Mouse (Mus musculus) megakaryocyte, adult 5-6 weeks (primary cell): Measurements from ENCODE around the gene Chst7. TPM values are rescaled to one million over a fixed set of nuclear protein-coding genes. Genes with fewer than 3 reads are reported as not detected.

Experiments used
- ATAC-seq: 2 replicates; pipeline ENCODE4 v1.8.0; 2016; ENCODE audit warnings: mild to moderate bottlenecking, inconsistent platforms; ENCODE audit not compliant: poor library complexity, severe bottlenecking
- total RNA-seq, 2 experiments: library from RNA; stranded (forward) in 1 of 2; stranded (reverse) in 1 of 2; fragments of 153-499, 151-499 nt in 1 of 2; fragments of 221-1000, 200-1000 nt in 1 of 2; gene quantifications; 2 replicates each; pipeline versions ENCODE4 v1.2.3 to v1.2.4; 2015 to 2017

Gene Chst7
- total RNA-seq (2015), result not detected in 2 replicates
- not detected in 2 replicates for total RNA-seq (2017)

GRCm38 (mm10) chrX:20059381-20059971 lies at the start of gene Chst7:
Gene Chst7 (plus strand): TSS chrX:20059560.
- peak; percentile 97 for ATAC-seq

DNA sequence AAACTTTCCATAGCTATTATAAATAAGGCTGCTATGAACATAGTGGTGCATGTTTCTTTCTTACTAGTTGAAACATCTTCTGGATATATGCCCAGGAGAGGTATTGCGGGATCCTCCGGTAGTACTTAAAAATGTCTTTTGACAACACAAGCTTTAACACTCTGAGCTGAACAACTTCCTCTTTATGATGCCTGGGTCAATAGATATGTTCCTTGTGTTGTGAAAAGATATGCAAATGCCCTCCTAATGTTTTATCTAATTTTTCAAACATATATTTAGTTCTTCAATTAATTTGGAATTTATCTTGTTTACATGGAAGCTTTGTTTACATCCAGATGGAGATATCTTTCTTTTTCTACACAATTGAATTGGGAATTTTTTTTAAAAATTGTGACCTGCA lies 47.1 kb upstream of the Chst7 start:
- no peak for ATAC-seq

DNA sequence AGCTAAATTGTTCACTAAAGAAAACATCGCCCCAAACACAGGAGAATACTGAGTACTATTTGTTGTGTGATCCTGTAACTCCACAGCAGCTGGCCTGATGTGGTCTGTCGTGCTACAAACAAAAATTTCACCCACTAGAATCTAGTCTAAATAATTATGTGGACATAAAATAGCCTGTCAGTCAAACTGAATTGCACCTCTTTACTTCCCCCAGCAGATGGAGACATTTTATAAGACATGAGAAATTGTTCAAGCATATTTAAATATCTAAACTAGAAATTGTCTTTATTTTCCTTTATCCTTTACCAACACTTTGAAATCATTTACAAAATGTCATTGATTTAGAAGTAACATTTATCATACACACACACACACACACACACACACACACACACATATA lies 38.4 kb upstream of the Chst7 start:
- ATAC-seq, result no peak

- ATAC-seq, result no peak
These were observed 872 bp downstream of the Chst7 start for GRCm38 (mm10) chrX:20060096-20060768.

DNA sequence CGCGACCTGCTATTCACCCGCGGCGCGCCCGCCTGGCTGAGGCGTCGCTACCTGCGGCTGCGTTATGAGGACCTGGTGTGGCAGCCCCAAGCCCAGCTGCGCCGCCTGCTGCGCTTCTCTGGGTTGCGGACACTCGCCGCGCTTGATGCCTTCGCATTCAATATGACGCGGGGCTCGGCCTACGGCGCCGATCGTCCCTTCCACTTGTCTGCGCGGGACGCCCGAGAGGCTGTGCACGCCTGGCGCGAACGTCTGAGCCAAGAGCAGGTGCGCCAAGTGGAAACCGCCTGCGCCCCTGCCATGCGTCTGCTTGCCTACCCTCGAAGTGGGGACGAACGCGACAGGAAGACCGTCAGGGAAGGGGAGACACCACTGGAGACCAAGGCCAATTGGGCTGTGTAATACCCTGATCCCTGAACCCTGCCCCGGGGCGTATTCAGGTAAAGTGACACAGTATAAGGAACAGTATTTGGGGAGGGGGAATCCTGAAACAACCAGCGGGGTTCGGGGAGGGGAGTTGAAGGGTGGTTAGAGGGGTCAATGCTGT lies 1.5 kb downstream of the Chst7 start:
- no peak for ATAC-seq

DNA sequence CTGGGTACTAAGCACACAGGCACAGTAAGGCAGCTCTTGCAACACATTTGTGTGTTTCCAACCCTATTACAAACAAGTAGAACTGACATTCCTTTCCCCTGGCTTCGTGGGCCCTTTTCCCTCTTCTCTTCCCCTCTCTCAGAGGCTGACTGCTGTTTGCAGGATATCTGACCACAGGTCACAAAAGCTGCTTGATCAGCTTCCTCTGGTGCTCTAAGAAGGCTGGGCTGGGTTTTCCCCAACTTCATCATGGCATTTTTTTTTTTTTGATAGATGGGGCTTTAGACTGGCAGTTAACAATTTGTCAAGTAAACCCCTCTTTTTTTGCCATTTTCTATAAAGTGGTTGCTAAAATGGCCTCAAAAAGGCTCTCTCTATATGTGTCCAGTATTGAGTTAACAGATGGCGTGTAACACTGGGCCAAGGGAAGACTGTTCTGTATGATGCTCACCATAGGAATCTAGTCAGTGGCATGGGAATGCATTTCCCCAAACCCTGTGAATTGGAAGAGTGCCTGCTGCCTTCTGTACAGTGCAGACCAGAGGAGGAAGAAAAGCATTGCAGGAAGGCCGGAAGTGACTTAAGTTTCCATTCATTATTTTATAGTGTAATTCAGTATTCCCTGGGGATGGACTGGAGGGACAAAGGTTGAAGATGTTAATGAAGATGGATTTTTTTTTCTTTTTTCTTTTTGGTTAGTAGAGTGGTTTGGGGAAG lies 2.6 kb downstream of the Chst7 start:
- ATAC-seq, result no peak

- no peak for ATAC-seq
These were observed 7.3 kb downstream of the Chst7 start for GRCm38 (mm10) chrX:20066636-20067035.

- no peak for ATAC-seq
These were observed 10.8 kb downstream of the Chst7 start for GRCm38 (mm10) chrX:20070196-20070595.

GRCm38 (mm10) chrX:20117717-20118116 lies 58.4 kb downstream of the Chst7 start:
- peak; percentile 82 for ATAC-seq

DNA sequence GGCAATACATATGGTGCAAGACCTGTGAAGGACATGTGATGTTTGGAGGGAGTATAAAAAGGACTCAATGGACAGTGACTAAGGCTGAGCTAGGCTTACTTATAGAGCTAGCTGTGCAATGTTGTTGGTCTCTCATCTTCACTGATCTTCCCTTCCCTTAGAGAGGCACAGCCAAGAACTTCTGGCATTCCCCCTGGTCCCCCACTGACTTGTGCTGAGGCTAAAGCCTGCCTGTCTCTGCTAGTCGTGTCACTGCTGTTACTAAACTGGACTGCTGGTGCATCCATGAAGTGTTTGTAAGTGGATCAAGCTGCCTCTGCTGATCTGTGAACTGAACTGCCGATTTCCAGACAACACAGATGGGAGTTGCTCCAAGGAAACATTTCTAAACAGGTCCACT lies 66.1 kb downstream of the Chst7 start:
- no peak for ATAC-seq

GRCm38 (mm10) chrX:20128951-20129350 lies 69.6 kb downstream of the Chst7 start:
- ATAC-seq, result no peak

- ATAC-seq, result no peak
These were observed 70.1 kb downstream of the Chst7 start for GRCm38 (mm10) chrX:20129466-20129865.

Other genes starting within 250 kb of the Chst7 start
- gene Slc9a7, start 232.2 kb downstream of the Chst7 start, total RNA-seq (2015), result 7.3 and 8.6 TPM in 2 replicates
- gene Slc9a7, start 232.2 kb downstream of the Chst7 start, total RNA-seq (2017), result 10.0 and 11.6 TPM in 2 replicates